Mouse (Mus musculus) thymus, adult 2 months (tissue): ENCODE measurements around the gene Tomm40l.

Source experiments
- CTCF ChIP-seq: fragments of 200-500 bp; IDR thresholded peaks from 2 replicates; pipeline ENCODE4 v1.5.1; 2012; ENCODE audit warnings: mild to moderate bottlenecking, control low read depth, low read length, moderate library complexity, borderline replicate concordance; ENCODE audit not compliant: control insufficient read depth, poor library complexity, insufficient read depth; ENCODE audit errors: extremely low read depth
- POLR2A ChIP-seq: fragments of 200-500 bp; IDR thresholded peaks from 2 replicates; pipeline ENCODE4 v1.6.1; 2012; ENCODE audit warnings: mild to moderate bottlenecking, low read length, control low read depth, moderate library complexity; ENCODE audit not compliant: control insufficient read depth, poor library complexity, insufficient read depth; ENCODE audit errors: extremely low read depth

GRCm38 (mm10) chr1:171171138-171171537 is 51.2 kb downstream of the Tomm40l start:
- TF ChIP-seq POLR2A = no peak
- no peak for TF ChIP-seq CTCF
